Mouse (Mus musculus): ENCODE measurements at regions not wholly inside any gene's neighbourhood (a gene's known extent, or its start where the extent isn't known, plus 50 kb on each side); places are given as distances from the start of the nearest gene placed in this dataset.

DNA sequence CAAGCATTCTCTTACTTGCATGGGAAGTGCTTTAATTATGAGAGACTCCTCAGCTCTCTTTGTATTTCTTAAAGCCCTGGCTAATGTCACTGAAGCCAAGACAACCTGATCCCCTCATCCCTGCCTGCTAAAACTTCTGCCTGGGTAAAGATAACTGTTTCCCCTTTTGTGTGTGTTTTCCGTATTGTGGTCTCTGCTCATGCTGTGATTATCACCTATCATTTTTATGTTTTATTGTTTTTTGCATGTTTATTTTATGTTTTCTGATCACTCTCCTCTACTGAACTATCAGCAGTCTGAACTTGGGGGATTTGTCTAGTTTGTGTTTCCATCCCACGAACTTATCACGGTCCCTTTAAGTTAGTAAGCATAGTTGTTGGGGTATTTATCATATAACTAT is 100.1 kb upstream of the Prdm1 start:
- no peak for ATAC-seq (ENCODE audit: insufficient number of reproducible peaks, low FRiP score, low TSS enrichment, low read depth)

DNA sequence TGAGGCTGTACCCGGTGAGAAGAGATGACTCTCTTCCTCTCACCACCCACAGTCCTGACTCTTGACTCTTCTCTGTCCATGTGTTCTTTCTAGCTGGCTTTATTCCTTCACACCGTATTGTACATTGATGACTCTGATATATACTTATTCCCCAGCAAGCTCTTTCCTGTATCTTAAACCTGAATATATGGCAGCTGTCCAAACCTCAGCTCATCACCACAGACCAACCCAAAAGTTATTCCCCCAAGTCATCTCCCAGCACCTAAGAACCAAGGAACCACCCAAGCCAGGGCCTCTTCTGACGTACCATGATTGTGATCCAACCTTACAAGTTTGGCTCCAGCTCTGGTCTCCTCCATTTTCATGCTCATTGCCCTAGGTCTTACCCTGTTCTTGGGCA is 99.1 kb upstream of the Prdm1 start:
- Histone ChIP-seq H3K27me3 (ENCODE audit: control insufficient read depth, insufficient read depth, low read length) (no peaks in the 10 kb centered on the region), H3K4me1 (ENCODE audit: control insufficient read depth, insufficient read depth, low read length) (no peaks in the 10 kb centered on the region), H3K4me3 (ENCODE audit: low read depth, low read length) (no peak overlapping the region), H3K36me3 (ENCODE audit: control insufficient read depth, insufficient read depth, low read length) (no peaks in the 10 kb centered on the region), H3K9me3 (ENCODE audit: control insufficient read depth, low read length) (no peaks in the 10 kb centered on the region), H3K9ac (ENCODE audit: low read length) (no peak overlapping the region), H3K27ac (replicated peaks; ENCODE audit: low read depth, low read length) (no peak overlapping the region), H3K4me2 (ENCODE audit: low read depth, severe bottlenecking) (no peak overlapping the region)
- WGBS = 92% methylated on average over 3 of the region's 3 CpGs
- ATAC-seq (ENCODE audit: insufficient number of reproducible peaks, low FRiP score, low TSS enrichment, low read depth) (no peak), DNase-seq (ENCODE audit: low spot score) (no peak)

More for the DNA sequence above, 100.1 kb upstream of the Prdm1 start:
- Histone ChIP-seq H3K27ac (replicated peaks; ENCODE audit: low read depth, low read length) (no peak overlapping the region), H3K27me3 (ENCODE audit: control insufficient read depth, insufficient read depth, low read length) (no peaks in the 10 kb centered on the region), H3K9me3 (ENCODE audit: control insufficient read depth, low read length) (no peaks in the 10 kb centered on the region), H3K4me2 (ENCODE audit: low read depth, severe bottlenecking) (no peak overlapping the region), H3K4me1 (ENCODE audit: control insufficient read depth, insufficient read depth, low read length) (no peaks in the 10 kb centered on the region), H3K36me3 (ENCODE audit: control insufficient read depth, insufficient read depth, low read length) (no peaks in the 10 kb centered on the region), H3K4me3 (ENCODE audit: low read depth, low read length) (no peak overlapping the region), H3K9ac (ENCODE audit: low read length) (no peak overlapping the region)
- DNase-seq (ENCODE audit: low spot score) = no peak
- 95% methylated on average over 3 of the region's 3 CpGs for WGBS

DNA sequence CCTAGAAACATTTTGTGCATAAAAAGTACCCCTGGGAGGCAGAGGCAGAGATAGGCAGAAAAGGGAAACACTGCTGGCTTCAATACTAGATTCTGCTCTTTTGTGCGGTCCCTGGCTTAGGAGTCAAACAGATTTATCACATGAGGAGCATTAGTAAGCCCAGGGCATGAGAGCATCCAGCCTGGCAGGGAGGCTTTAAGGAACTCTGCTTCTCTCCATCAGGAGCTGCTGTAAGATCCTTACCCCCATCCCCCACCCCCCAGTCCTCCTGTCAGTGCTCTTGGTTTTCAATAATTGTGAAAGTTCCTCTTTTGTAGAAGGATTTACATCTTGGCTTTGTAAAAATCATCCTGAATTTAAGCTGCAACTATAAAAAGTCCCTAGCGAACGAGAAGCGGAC is 97.2 kb upstream of the Prdm1 start:
- DNase-seq (ENCODE audit: low spot score) (no peak), ATAC-seq (ENCODE audit: insufficient number of reproducible peaks, low FRiP score, low TSS enrichment, low read depth) (no peak)
- Histone ChIP-seq H3K27me3 (ENCODE audit: control insufficient read depth, insufficient read depth, low read length) (no peaks in the 10 kb centered on the region), H3K27ac (replicated peaks; ENCODE audit: low read depth, low read length) (no peak overlapping the region), H3K9ac (ENCODE audit: low read length) (no peak overlapping the region), H3K36me3 (ENCODE audit: control insufficient read depth, insufficient read depth, low read length) (no peaks in the 10 kb centered on the region), H3K9me3 (ENCODE audit: control insufficient read depth, low read length) (no peaks in the 10 kb centered on the region), H3K4me1 (ENCODE audit: control insufficient read depth, insufficient read depth, low read length) (no peaks in the 10 kb centered on the region), H3K4me3 (ENCODE audit: low read depth, low read length) (no peak overlapping the region), H3K4me2 (ENCODE audit: low read depth, severe bottlenecking) (no peak overlapping the region)
- 76% methylated on average over 4 of the region's 4 CpGs for WGBS

- no peaks in the 10 kb centered on the region for H3K36me3 ChIP-seq (ENCODE audit: control insufficient read depth, insufficient read depth, low read length)
- H3K9me3 ChIP-seq (ENCODE audit: control insufficient read depth, low read length) = no peaks in the 10 kb centered on the region
- ATAC-seq (ENCODE audit: insufficient number of reproducible peaks, low FRiP score, low TSS enrichment, low read depth) (no peak), DNase-seq (ENCODE audit: low spot score) (no peak)
- no peak overlapping the region for H3K4me3 ChIP-seq (ENCODE audit: low read depth, low read length)
- no peaks in the 10 kb centered on the region for H3K27me3 ChIP-seq (ENCODE audit: control insufficient read depth, insufficient read depth, low read length)
- H3K9ac ChIP-seq (ENCODE audit: low read length) = no peak overlapping the region
- no peak overlapping the region for H3K27ac ChIP-seq (replicated peaks; ENCODE audit: low read depth, low read length)
- no peaks in the 10 kb centered on the region for H3K4me1 ChIP-seq (ENCODE audit: control insufficient read depth, insufficient read depth, low read length)
- no peak overlapping the region for H3K4me2 ChIP-seq (ENCODE audit: low read depth, severe bottlenecking)
- 84% methylated on average over 1 of the region's 1 CpGs for WGBS
These were observed 87.3 kb upstream of the Prdm1 start for GRCm38 (mm10) chr10:44615586-44615985.

GRCm38 (mm10) chr10:44612571-44612970 is 84.3 kb upstream of the Prdm1 start:
- Histone ChIP-seq H3K4me1 (ENCODE audit: control insufficient read depth, insufficient read depth, low read length) (peaks cover 1% of the 10 kb centered on the region; the same call in 1 of the 2 replicates), H3K36me3 (ENCODE audit: control insufficient read depth, insufficient read depth, low read length) (no peaks in the 10 kb centered on the region), H3K9ac (ENCODE audit: low read length) (no peak overlapping the region), H3K9me3 (ENCODE audit: control insufficient read depth, low read length) (no peaks in the 10 kb centered on the region), H3K27me3 (ENCODE audit: control insufficient read depth, insufficient read depth, low read length) (no peaks in the 10 kb centered on the region), H3K27ac (replicated peaks; ENCODE audit: low read depth, low read length) (no peak overlapping the region), H3K4me2 (ENCODE audit: low read depth, severe bottlenecking) (no peak overlapping the region), H3K4me3 (ENCODE audit: low read depth, low read length) (no peak overlapping the region)
- ATAC-seq (ENCODE audit: insufficient number of reproducible peaks, low FRiP score, low TSS enrichment, low read depth) (no peak), DNase-seq (ENCODE audit: low spot score) (no peak)
- 93% methylated on average over 7 of the region's 7 CpGs for WGBS

DNA sequence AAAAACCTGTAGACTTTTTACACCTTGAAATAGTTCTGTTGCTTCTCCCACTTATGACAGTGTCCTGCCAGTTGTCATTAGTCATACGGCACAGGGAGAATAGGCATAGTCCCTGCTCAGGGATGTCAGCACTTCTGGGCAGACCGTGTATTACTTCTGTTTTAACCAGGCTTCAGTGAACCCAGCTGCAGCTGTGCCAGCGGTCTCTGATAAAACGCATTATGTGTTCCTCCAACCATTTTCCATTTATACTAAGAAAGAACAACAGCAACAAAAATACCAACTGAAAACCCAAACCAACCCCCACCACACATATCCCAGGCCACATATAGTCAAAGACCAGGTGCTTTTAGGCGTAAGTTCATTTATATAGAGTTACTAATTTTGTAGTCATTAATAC is 83.1 kb upstream of the Prdm1 start:
- peaks cover 4% of the 10 kb centered on the region; the same call in 1 of the 2 replicates for H3K4me1 ChIP-seq (ENCODE audit: control insufficient read depth, insufficient read depth, low read length)
- no peaks in the 10 kb centered on the region for H3K36me3 ChIP-seq (ENCODE audit: control insufficient read depth, insufficient read depth, low read length)
- no peaks in the 10 kb centered on the region for H3K27me3 ChIP-seq (ENCODE audit: control insufficient read depth, insufficient read depth, low read length)
- ATAC-seq (ENCODE audit: insufficient number of reproducible peaks, low FRiP score, low TSS enrichment, low read depth) = no peak
- no peak overlapping the region for H3K4me2 ChIP-seq (ENCODE audit: low read depth, severe bottlenecking)
- no peak for DNase-seq (ENCODE audit: low spot score)
- H3K9ac ChIP-seq (ENCODE audit: low read length) = no peak overlapping the region
- no peak overlapping the region for H3K27ac ChIP-seq (replicated peaks; ENCODE audit: low read depth, low read length)
- no peaks in the 10 kb centered on the region for H3K9me3 ChIP-seq (ENCODE audit: control insufficient read depth, low read length)
- WGBS = 84% methylated on average over 5 of the region's 5 CpGs
- no peak overlapping the region for H3K4me3 ChIP-seq (ENCODE audit: low read depth, low read length)

- H3K9ac ChIP-seq (ENCODE audit: low read length) = no peak overlapping the region
- H3K4me2 ChIP-seq (ENCODE audit: low read depth, severe bottlenecking) = no peak overlapping the region
- DNase-seq (ENCODE audit: low spot score) (no peak), ATAC-seq (ENCODE audit: insufficient number of reproducible peaks, low FRiP score, low TSS enrichment, low read depth) (no peak)
- no peak overlapping the region for H3K27ac ChIP-seq (replicated peaks; ENCODE audit: low read depth, low read length)
- H3K4me3 ChIP-seq (ENCODE audit: low read depth, low read length) = no peak overlapping the region
- 79% methylated on average over 6 of the region's 6 CpGs for WGBS
- no peaks in the 10 kb centered on the region for H3K9me3 ChIP-seq (ENCODE audit: control insufficient read depth, low read length)
- no peaks in the 10 kb centered on the region for H3K27me3 ChIP-seq (ENCODE audit: control insufficient read depth, insufficient read depth, low read length)
- H3K4me1 ChIP-seq (ENCODE audit: control insufficient read depth, insufficient read depth, low read length) = peaks cover 4% of the 10 kb centered on the region; the same call in 1 of the 2 replicates
- H3K36me3 ChIP-seq (ENCODE audit: control insufficient read depth, insufficient read depth, low read length) = no peaks in the 10 kb centered on the region
These were observed 80.9 kb upstream of the Prdm1 start for GRCm38 (mm10) chr10:44609187-44609586.

GRCm38 (mm10) chr10:44607334-44607851 is 79.1 kb upstream of the Prdm1 start:
- 64% methylated on average over 5 of the region's 5 CpGs for WGBS
- Histone ChIP-seq H3K4me2 (ENCODE audit: low read depth, severe bottlenecking) (no peak overlapping the region), H3K27me3 (ENCODE audit: control insufficient read depth, insufficient read depth, low read length) (no peaks in the 10 kb centered on the region), H3K4me1 (ENCODE audit: control insufficient read depth, insufficient read depth, low read length) (peaks cover 4% of the 10 kb centered on the region; the same call in 1 of the 2 replicates), H3K9ac (ENCODE audit: low read length) (no peak overlapping the region), H3K36me3 (ENCODE audit: control insufficient read depth, insufficient read depth, low read length) (no peaks in the 10 kb centered on the region), H3K27ac (replicated peaks; ENCODE audit: low read depth, low read length) (no peak overlapping the region), H3K4me3 (ENCODE audit: low read depth, low read length) (no peak overlapping the region), H3K9me3 (ENCODE audit: control insufficient read depth, low read length) (no peaks in the 10 kb centered on the region)
- no peak for DNase-seq (ENCODE audit: low spot score)
- no peak for ATAC-seq (ENCODE audit: insufficient number of reproducible peaks, low FRiP score, low TSS enrichment, low read depth)

GRCm38 (mm10) chr10:44604512-44604911 is 76.2 kb upstream of the Prdm1 start:
- H3K4me1 ChIP-seq (ENCODE audit: control insufficient read depth, insufficient read depth, low read length) = peaks cover 8% of the 10 kb centered on the region; the same call in 1 of the 2 replicates
- no peaks in the 10 kb centered on the region for H3K9me3 ChIP-seq (ENCODE audit: control insufficient read depth, low read length)
- ATAC-seq (ENCODE audit: insufficient number of reproducible peaks, low FRiP score, low TSS enrichment, low read depth) (no peak), DNase-seq (ENCODE audit: low spot score) (no peak)
- no peaks in the 10 kb centered on the region for H3K36me3 ChIP-seq (ENCODE audit: control insufficient read depth, insufficient read depth, low read length)
- 69% methylated on average over 11 of the region's 11 CpGs for WGBS
- no peak overlapping the region for H3K27ac ChIP-seq (replicated peaks; ENCODE audit: low read depth, low read length)
- no peak overlapping the region for H3K4me2 ChIP-seq (ENCODE audit: low read depth, severe bottlenecking)
- H3K9ac ChIP-seq (ENCODE audit: low read length) = no peak overlapping the region
- no peaks in the 10 kb centered on the region for H3K27me3 ChIP-seq (ENCODE audit: control insufficient read depth, insufficient read depth, low read length)
- H3K4me3 ChIP-seq (ENCODE audit: low read depth, low read length) = no peak overlapping the region

Data from limb, embryonic 11.5 days (tissue).